Mouse (Mus musculus) liver, embryonic 14.5 days (tissue): ENCODE measurements around the gene Slc16a5.

Experiments
- CTCF ChIP-seq: IDR thresholded peaks from 2 replicates; pipeline ENCODE4 v1.5.1; 2016; ENCODE audit warnings: antibody characterized with exemption, low read depth, control low read depth
- EP300 ChIP-seq: IDR thresholded peaks from 2 replicates; pipeline ENCODE4 v1.6.1; 2016; ENCODE audit warnings: antibody characterized with exemption, low read depth

GRCm38 (mm10) chr11:115502636-115503035 lies 40.4 kb downstream of the Slc16a5 start:
- TF ChIP-seq EP300, result no peak
- no peak for TF ChIP-seq CTCF
